Mouse (Mus musculus) liver, adult 2 months (tissue): ENCODE results near the gene Podn. TPM values are rescaled to one million over a fixed set of nuclear protein-coding genes. Genes with fewer than 3 reads are reported as not detected.
"Not testable (repeated sequence)": the region's sequence is repeated elsewhere in the genome, so short reads cannot be mapped to it uniquely, and the experiment has no call there.

Experiments
- DNase-seq: peaks from one replicate; pipeline ENCODE4 v3.0.0-alpha.2; 2011; ENCODE audit warnings: low read depth, low spot score; ENCODE audit errors: extremely low read depth
- H3K27ac ChIP-seq: fragments of 200-500 bp; replicated peaks from 2 replicates; pipeline ENCODE4 v1.5.1; 2012; ENCODE audit warnings: low read depth, mild to moderate bottlenecking, control low read depth, inconsistent platforms, low read length; ENCODE audit not compliant: insufficient read depth
- H3K27me3 ChIP-seq: fragments of 200-500 bp; 2 replicates; pipeline ENCODE4 v1.6.1; 2012; ENCODE audit warnings: mild to moderate bottlenecking, moderate library complexity, low read length, inconsistent platforms; ENCODE audit not compliant: control insufficient read depth, insufficient read depth
- H3K36me3 ChIP-seq: fragments of 200-500 bp; 2 replicates; pipeline ENCODE4 v1.6.1; 2012; ENCODE audit warnings: low read length, inconsistent platforms; ENCODE audit not compliant: control insufficient read depth, insufficient read depth
- H3K4me1 ChIP-seq: fragments of 200-500 bp; 2 replicates; pipeline ENCODE4 v1.6.1; 2011; ENCODE audit warnings: low read length; ENCODE audit not compliant: control insufficient read depth, insufficient read depth
- H3K4me3 ChIP-seq: fragments of 200-500 bp; 2 replicates; pipeline ENCODE4 v1.5.1; 2011; ENCODE audit warnings: low read depth, mild to moderate bottlenecking, control low read depth, low read length, moderate library complexity; ENCODE audit not compliant: insufficient read depth
- H3K79me2 ChIP-seq: fragments of 200-500 bp; 2 replicates; pipeline ENCODE4 v1.6.1; 2012; ENCODE audit warnings: inconsistent platforms, mild to moderate bottlenecking, low read length, moderate library complexity; ENCODE audit not compliant: control insufficient read depth, insufficient read depth
- H3K9ac ChIP-seq: fragments of 200-500 bp; 2 replicates; pipeline ENCODE4 v1.6.1; 2012; ENCODE audit warnings: low read depth, mild to moderate bottlenecking, control low read depth, inconsistent platforms, low read length
- CTCF ChIP-seq: fragments of 200-500 bp; IDR thresholded peaks from 2 replicates; pipeline ENCODE4 v1.5.1; 2011; ENCODE audit warnings: low read depth, low read length, control low read depth
- POLR2A ChIP-seq: fragments of 200-500 bp; IDR thresholded peaks from 2 replicates; pipeline ENCODE4 v1.6.1; 2011; ENCODE audit warnings: low read length, control low read depth; ENCODE audit not compliant: insufficient read depth; ENCODE audit errors: extremely low read depth
- WGBS: fragments of 180-500 bp; shearing (Covaris S2); methylation state at CpG from one replicate; pipeline ENCODE4 v1.1.7; 2018; 5-methylcytosine and 5-hydroxymethylcytosine counted together
- polyA plus RNA-seq: library from polyadenylated mRNA; depleted of rRNA; stranded (reverse); fragments of >200 nt; gene quantifications from 2 replicates; pipeline ENCODE4 v1.2.3, GENCODE M21; 2012
- total RNA-seq: library from RNA; depleted of rRNA; stranded (reverse); fragments of >200 nt; gene quantifications from 2 replicates; pipeline ENCODE4 v1.2.3, GENCODE M21; 2014

Gene Podn
- total and polyA plus RNA-seq, 2 experiments: 1.9 to 3.8 TPM

- H3K4me3 ChIP-seq: no peak overlapping the region
- peaks cover 83% of the 10 kb centered on the region for H3K36me3 ChIP-seq
- no peaks in the 10 kb centered on the region for H3K27me3 ChIP-seq
- no peaks in the 10 kb centered on the region for H3K79me2 ChIP-seq
- H3K4me1 ChIP-seq: peaks cover 16% of the 10 kb centered on the region
- no peak for TF ChIP-seq POLR2A
- no peak for TF ChIP-seq CTCF
- WGBS: 74% methylated on average over 6 of the region's 6 CpGs
- H3K27ac ChIP-seq: no peak overlapping the region
- DNase-seq: no peak
- no peak overlapping the region for H3K9ac ChIP-seq
Measured at GRCm38 (mm10) chr4:108092741-108093397, 3.4 kb downstream of the Podn start.

DNA sequence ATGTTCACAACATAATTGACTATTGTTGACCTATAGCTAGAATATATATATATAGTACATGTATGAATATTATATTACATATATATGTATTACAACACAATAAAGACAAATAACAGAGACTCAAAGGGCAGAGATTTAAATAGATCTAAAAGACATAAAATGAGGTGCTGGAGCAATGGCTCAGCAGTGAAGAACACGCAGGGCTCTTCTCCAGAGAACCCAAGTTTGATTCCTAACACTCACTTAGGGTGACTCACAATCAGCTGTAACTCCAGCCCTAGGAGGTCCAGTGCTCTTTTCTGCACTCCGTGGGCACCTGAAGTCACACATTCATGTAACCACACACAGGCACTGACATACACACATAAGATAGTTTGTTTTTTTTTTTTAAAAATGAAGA lies 12.3 kb downstream of the Podn start:
- Histone ChIP-seq H3K79me2 (no peaks in the 10 kb centered on the region), H3K27me3 (no peaks in the 10 kb centered on the region), H3K36me3 (peaks cover 67% of the 10 kb centered on the region), H3K4me1 (peaks cover 43% of the 10 kb centered on the region), H3K27ac (0 out of 2 replicates have a peak overlapping the region, but pooled peaks have one; percentile 25), H3K9ac (0 out of 2 replicates have a peak overlapping the region, but pooled peaks have one; percentile 18), H3K4me3 (no peak overlapping the region)
- DNase-seq: no peak
- WGBS: 60% methylated on average over 2 of the region's 2 CpGs
- TF ChIP-seq CTCF (no peak), POLR2A (no peak)

- Histone ChIP-seq H3K27ac (peak overlapping the region; percentile 77), H3K9ac (peak overlapping the region; percentile 44), H3K79me2 (no peaks in the 10 kb centered on the region), H3K4me1 (peaks cover 50% of the 10 kb centered on the region), H3K36me3 (peaks cover 71% of the 10 kb centered on the region), H3K4me3 (no peak overlapping the region), H3K27me3 (no peaks in the 10 kb centered on the region)
- peak; percentile 98 for DNase-seq
- WGBS: 30% methylated on average over 6 of the region's 6 CpGs
- TF ChIP-seq CTCF (no peak), POLR2A (no peak)
Measured at GRCm38 (mm10) chr4:108083032-108083735, 13.1 kb downstream of the Podn start.

DNA sequence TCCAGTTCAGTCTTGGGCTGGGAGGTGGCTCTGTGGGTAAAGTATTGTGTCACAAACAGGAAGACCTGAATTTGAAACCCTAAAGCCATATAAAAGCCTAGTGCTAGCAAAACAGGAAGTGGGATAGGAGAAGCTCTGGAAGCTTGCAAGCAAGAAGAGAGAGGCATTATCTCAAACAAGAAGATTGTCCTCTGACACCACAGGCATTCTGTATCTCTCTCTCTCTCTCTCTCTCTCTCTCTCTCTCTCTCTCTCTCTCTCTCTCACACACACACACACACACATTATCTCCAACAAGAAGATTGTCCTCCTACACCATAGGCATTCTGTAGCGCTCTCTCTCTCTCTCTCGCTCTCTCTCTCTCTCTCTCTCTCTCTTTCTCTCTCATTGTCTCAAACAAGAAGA lies 13.8 kb downstream of the Podn start:
- Histone ChIP-seq H3K27ac (peak overlapping the region; percentile 59), H3K79me2 (no peaks in the 10 kb centered on the region), H3K27me3 (no peaks in the 10 kb centered on the region), H3K9ac (no peak overlapping the region), H3K4me1 (peaks cover 57% of the 10 kb centered on the region), H3K36me3 (peaks cover 77% of the 10 kb centered on the region), H3K4me3 (no peak overlapping the region)
- DNase-seq: no peak
- TF ChIP-seq POLR2A (no peak), CTCF (no peak)
- 100% methylated on average over 2 of the region's 2 CpGs for WGBS

GRCm38 (mm10) chr4:108080876-108081275 lies 15.4 kb downstream of the Podn start:
- Histone ChIP-seq H3K4me3 (no peak overlapping the region), H3K4me1 (peaks cover 62% of the 10 kb centered on the region), H3K27ac (peak overlapping the region; percentile 59), H3K27me3 (no peaks in the 10 kb centered on the region), H3K36me3 (peaks cover 78% of the 10 kb centered on the region), H3K79me2 (no peaks in the 10 kb centered on the region), H3K9ac (0 out of 2 replicates have a peak overlapping the region, but pooled peaks have one; percentile 37)
- TF ChIP-seq POLR2A (no peak), CTCF (no peak)
- no peak for DNase-seq
- WGBS: 80% methylated on average over 5 of the region's 5 CpGs

GRCm38 (mm10) chr4:108079762-108080161 lies 16.5 kb downstream of the Podn start:
- DNase-seq: peak; percentile 90
- 21% methylated on average over 2 of the region's 2 CpGs for WGBS
- H3K9ac ChIP-seq: 0 out of 2 replicates have a peak overlapping the region, but pooled peaks have one; percentile 14

GRCm38 (mm10) chr4:108079191-108079590 lies 17.1 kb downstream of the Podn start:
- not testable (repeated sequence) for H3K79me2 ChIP-seq, H3K27me3 ChIP-seq, DNase-seq, H3K4me3 ChIP-seq, H3K9ac ChIP-seq
- WGBS: 78% methylated on average over 15 of the region's 15 CpGs
- peaks cover 56% of the 10 kb centered on the region for H3K4me1 ChIP-seq
- H3K27ac ChIP-seq: peak overlapping the region; percentile 93
- H3K36me3 ChIP-seq: peaks cover 72% of the 10 kb centered on the region

More at GRCm38 (mm10) chr4:108079762-108080161, 16.5 kb downstream of the Podn start:
- Histone ChIP-seq H3K36me3 (peaks cover 73% of the 10 kb centered on the region), H3K27me3 (no peaks in the 10 kb centered on the region), H3K79me2 (no peaks in the 10 kb centered on the region), H3K27ac (peak overlapping the region; percentile 93), H3K4me1 (peaks cover 58% of the 10 kb centered on the region), H3K4me3 (no peak overlapping the region)
- no peak for TF ChIP-seq CTCF
- no peak for TF ChIP-seq POLR2A
